Mouse (Mus musculus) embryonic stem cell, embryonic (primary cell): Measurements from ENCODE around the gene Olfr855.

Source experiments
- CTCF ChIA-PET, 4 experiments: fragments of 300-600 bp in 2 of 4; fragments of 350-600 bp in 2 of 4; sonication (Branson Sonifier 250); formaldehyde crosslinking; loops; one replicate each; lab custom pipeline; 2022; ENCODE audit warnings: inconsistent platforms in 2 of 4; lab: Charles Lee
- POLR2A ChIA-PET, 4 experiments: fragments of 300-600 bp in 2 of 4; fragments of 350-600 bp in 2 of 4; sonication (Branson Sonifier 250); formaldehyde crosslinking; loops; one replicate each; lab custom pipeline; 2022; ENCODE audit warnings: antibody characterized with exemption in 4 of 4, inconsistent platforms in 1 of 4; lab: Charles Lee

The Olfr855 gene

DNA sequence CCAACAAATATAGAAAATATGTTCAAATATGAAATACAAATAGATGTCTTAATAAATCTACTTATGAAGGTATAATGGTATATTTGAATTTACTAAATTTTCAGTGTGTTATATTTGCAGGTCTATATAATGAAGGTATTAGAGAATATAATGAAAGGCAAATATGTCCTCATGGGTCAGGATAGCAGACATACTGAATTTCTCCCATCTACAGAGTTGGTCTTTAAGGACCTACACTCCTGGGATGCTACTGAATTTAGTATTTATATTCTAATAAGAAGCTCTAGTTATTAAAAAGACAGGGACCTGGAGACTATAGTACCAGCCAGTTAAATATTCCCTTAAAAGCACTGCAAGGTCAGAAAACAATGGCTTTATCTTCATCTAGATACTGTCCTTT is at the start of gene Olfr855:
Olfr855 (plus strand) TSS at position 301 of the 400 bp plus-strand sequence.
- ChIA-PET CTCF (no interaction called here), POLR2A (no interaction called here)

DNA sequence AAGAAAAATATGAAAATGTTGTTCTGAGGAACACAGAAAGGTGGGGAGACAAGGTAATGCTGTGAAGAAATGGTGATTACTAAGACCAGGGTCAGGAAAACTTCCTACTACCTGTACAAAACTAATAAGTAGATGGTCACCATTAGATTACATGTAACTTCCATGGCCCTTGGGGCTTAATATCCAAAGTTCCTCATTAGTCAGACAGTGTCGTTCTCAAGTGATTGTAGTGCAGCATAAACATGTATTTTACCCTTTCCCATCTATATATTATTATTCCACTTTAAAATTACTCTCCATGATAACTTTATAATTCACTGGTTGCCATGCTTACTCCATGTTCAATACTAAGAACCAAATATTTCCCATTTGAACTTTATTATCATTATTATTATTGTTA is 41.4 kb upstream of the Olfr855 start, which contains the start of gene Olfr853:
Olfr853 (minus strand) TSS at position 101 of the 400 bp plus-strand sequence.
- ChIA-PET CTCF (no interaction called here), POLR2A (no interaction called here)

DNA sequence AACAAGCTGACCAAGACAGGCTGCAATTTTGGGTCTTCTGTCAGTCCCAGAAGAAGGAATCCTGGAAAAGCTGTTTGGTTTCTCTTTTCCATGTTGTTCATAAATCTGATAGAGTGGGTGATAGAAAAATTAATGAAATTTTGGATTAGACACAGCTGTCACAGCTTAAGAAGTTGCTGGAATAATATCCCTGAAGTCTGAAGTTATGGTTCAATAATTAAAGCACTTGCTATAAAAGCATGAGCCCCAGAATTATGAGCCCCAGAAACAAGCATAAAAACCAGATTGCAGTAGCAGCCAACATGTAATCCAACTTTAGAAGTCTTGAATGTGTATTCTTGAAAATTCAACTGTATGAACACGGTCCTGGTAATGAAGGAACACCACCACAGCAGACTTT is 15.1 kb upstream of the Olfr855 start, which contains the start of gene Olfr854:
Olfr854 (minus strand) TSS at position 101 of the 400 bp plus-strand sequence.
- ChIA-PET CTCF (no interaction called here), POLR2A (no interaction called here)

DNA sequence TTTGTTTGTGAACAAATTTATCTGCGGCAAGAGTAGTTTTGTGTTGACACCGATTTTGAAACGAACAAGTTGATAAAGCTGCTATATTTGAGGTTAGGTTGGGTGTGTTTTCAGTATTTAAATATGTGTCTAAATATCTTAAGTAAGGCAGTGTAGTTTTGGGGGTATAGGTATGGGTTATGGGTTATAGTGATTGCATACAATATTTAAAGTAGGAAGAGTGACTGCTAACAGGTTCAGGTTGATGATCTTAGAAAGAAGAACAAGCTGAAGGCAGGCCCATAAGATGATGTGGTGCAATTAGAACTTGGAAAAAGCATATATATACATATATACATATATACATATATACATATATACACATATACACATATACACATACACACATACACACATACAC is 38.9 kb downstream of the Olfr855 start:
- CTCF ChIA-PET: no interaction called here

DNA sequence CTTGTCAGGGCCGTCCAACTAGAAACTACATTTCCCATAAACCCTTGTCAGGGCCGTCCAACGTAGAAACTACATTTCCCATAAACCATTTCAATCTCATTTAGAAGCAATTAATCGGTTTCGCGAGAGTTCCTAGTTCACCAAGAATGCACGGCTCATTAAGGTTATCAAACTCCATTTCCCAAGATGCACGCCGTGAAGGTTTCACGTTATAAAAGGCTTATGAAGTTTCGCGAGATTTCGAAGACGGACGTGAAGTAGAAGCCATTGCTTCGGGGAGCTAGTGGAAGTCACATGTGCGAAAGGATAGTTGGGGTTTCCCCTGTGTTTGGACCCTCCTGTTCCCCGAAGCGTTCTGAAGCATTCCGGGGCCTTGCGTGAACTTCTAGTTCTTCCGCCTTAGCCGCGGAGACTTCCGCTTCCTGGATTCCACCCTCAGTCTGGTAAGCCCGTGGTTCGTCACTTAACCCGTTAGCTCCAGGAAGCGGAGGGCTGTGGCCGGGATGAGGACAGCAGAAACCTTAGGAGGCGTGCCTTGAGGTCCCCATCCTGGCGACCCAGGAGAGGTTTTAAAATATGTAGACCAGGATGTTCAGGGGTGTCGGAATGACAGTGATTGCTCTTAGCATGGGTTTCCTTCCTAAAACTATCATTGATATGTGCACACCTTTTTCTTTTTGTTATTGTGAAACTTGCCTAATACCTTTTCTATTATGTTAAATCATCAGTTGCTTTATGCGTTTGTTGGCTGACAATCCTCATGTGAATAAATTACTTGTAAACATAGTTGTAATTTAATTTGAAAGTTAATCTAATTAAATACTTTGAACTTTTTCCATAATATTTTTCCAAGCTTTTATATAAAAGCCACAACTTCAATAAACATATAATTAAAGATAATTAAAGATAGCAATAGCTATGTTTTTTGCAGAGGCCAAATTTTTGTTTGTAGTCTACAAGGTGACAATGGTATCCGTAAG is 39.7 kb downstream of the Olfr855 start, which contains the start of gene Zfp317:
Zfp317 (plus strand) TSS at position 260 of the 980 bp plus-strand sequence.
- POLR2A ChIA-PET: interaction anchor here in 3 of 4 experiments (0.6 to 1.6 kb wide), 13 partner anchors 8 to 1021 kb away, joined by 3 to 8 read pairs (median 3); partner anchors contain the start of genes Ubl5 (in 1 of the 3) and Zfp560 (in 1 of the 3)
- CTCF ChIA-PET: no interaction called here

More for the DNA sequence above, 38.9 kb downstream of the Olfr855 start:
- POLR2A ChIA-PET: interaction anchor here in 2 of 4 experiments (1.0 to 1.6 kb wide), 7 partner anchors 8 to 1021 kb away, joined by 3 to 8 read pairs (median 4); partner anchors contain the start of gene Ubl5 (in 1 of the 2)

DNA sequence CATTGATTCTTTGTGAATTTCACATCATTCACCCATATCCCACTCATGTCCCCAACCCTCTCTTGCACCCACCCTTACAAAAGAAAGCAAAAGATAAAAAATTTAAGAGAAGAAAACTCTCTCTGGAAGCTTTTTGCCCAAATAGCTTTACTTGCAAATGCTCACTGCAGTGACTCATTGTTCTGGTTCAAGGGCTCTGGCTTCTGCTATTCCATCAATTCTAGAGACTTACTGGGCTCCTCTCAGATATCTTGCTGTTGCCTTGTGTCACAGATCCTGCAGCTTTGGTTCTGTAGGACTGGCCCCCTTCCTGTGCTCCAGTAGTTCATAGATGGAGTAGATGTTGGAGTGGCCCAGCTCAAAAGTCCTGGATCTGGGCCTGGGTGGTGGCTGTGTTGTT is 47.2 kb downstream of the Olfr855 start:
- POLR2A ChIA-PET: interaction anchor here in 2 of 4 experiments (0.6 to 2.5 kb wide), 4 partner anchors 7 to 1160 kb away, joined by 3 to 7 read pairs (median 4); partner anchors contain the start of gene Zfp317 (in 1 of the 2)
- CTCF ChIA-PET: no interaction called here
